Mouse (Mus musculus) monocyte, adult 5-6 weeks (primary cell): Measurements from ENCODE around the gene Skap1. TPM values are rescaled to one million over a fixed set of nuclear protein-coding genes. Genes with fewer than 3 reads are reported as not detected.
"Not testable (repeated sequence)": the region's sequence is repeated elsewhere in the genome, so short reads cannot be mapped to it uniquely, and the experiment has no call there.

Experiments used
- ATAC-seq: fragments of 153-309, 156-312 bp; replicated peaks from 2 replicates; pipeline ENCODE4 v1.8.0; 2017; ENCODE audit warnings: mild to moderate bottlenecking; ENCODE audit not compliant: low TSS enrichment, insufficient number of reproducible peaks, severe bottlenecking, poor library complexity, low FRiP score
- total RNA-seq: library from RNA; stranded (forward); fragments of 200-1000, 200-491, 200-594 nt; gene quantifications from 3 replicates; pipeline ENCODE4 v1.2.3, GENCODE M21; 2017

Gene Skap1
- total RNA-seq, 1 experiment from 2014 or later: 47.4 TPM

DNA sequence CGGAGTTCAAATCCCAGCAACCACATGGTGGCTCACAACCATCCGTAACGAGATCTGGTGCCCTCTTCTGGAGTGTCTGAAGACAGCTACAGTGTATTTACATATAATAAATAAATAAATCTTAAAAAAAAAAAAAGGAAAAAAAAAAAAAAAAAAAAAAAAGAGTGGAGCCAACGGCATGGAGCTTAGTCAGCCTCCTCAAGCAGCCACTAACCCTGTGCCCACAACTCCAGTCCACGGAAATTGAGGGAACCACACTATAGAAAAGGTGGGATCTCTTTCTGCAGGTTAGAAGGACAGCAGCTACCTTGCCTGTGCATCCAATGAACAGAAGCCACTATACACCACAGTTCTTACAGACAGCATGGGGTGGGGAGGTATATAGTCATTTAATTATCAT, 250.8 kb downstream of the Skap1 start:
- not testable (repeated sequence) for ATAC-seq

DNA sequence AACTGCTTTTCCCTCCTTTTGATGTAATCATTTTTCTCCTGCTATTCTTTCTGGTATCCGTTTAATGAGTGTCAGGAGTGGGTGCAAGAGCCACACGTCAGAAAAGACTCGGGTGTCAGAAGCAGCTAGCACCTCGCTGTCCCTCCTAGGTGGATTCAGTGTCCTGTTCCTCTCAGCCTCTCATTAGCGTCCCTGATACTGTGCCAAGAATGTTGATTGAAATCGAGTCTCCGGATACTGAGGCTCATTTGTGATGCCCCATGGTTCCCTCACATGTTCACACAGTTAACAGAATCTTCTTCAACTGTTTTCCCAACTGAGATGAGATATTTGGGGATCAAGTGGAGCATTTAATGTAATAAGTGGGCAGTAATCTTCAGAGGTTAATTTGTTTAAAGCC, 254.2 kb downstream of the Skap1 start:
- no peak for ATAC-seq

DNA sequence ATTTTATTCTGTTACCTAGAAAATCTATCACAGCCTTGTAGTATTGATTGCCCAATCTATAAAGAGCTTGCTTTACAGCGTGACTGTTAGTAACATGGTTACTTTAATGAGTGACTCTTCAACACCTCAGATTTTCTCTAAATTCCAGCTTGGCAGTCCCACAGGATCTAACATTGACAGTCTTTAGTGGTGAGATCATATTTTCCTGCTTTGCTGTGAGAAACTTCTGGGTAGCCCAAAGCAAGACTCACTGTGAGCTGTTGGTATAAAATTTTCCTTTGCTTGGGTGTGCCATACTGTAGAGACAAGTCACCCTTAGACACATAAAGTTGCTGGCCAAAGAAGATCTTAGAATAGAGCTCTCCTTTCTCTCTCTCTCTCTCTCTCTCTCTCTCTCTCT, 261.4 kb downstream of the Skap1 start:
- no peak for ATAC-seq

DNA sequence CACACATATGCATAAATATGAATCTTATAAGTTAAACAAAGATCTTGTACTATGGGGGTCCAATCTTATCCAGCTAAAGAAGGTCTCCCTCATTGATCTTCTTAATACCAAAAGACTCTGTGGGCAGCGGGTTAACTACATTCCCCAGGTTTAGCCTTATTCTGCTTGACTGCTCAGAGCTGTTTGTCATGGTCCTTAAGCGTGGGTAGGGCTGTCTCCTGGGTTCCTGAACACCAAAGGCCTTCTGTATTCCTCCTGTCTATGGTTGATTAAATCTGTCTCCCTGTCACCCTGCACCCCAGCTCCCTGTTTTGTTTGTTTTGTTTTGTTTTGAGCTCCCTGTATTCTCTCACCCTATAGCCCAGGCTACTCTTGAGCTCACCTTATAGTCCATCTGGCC, 264.2 kb downstream of the Skap1 start:
- no peak for ATAC-seq

DNA sequence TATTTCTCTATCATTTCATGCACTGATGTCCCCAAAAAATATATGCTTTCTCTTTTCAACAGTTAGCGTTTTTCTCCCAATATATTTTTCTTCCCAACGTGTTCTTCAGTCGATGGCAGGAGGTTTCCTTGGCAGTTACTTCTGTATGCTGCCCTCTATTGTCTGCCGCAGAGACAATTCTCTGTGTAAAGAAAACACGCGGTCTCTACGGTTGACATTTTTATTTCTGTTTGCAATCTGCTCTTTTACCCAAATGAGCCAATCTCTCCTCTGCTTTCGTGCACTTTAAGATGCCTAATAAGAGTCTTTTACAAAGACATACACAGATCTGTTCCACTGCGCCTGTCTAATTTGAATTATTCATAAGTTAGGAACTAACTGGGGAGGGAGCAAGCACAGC, 265.1 kb downstream of the Skap1 start:
- ATAC-seq: no peak

DNA sequence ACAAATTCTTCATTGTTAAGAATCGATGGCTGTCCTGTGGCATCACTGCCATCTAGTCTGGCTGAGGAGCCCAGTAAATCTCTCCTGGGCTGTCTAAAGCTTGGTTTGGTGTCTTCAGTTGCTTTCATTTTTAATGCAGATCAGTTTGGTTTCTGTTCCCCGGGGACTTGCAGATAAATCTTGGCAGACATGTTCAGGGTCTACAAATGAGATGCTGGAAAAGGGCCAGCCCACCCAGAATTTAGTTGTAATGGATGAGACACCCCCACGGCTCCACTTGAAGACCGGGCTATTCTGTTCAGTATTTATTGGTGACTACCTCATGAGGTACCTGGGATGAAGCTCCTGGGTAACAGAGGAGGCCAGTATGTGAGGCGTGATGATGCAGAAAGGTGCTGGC, 265.9 kb downstream of the Skap1 start:
- ATAC-seq: no peak

DNA sequence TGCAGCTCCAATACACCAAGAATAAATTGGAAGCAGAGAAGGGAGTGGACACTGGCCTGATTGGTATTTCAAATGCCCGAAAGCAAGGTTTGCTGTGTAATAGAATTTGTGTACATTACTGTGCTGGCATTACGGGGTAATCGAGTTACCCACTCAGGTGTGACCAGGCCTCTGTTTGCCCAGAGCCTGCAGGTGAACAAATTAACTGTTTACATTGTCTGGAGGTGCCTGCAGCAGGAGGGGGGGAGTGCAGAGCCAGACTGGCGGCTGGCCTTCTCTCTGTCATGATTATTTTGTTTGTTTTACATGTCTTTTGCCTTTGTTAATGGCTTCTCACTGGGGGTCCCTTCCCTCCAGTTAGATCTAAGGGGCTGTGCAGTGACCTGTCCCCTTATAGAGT, 268.3 kb downstream of the Skap1 start:
- no peak for ATAC-seq

DNA sequence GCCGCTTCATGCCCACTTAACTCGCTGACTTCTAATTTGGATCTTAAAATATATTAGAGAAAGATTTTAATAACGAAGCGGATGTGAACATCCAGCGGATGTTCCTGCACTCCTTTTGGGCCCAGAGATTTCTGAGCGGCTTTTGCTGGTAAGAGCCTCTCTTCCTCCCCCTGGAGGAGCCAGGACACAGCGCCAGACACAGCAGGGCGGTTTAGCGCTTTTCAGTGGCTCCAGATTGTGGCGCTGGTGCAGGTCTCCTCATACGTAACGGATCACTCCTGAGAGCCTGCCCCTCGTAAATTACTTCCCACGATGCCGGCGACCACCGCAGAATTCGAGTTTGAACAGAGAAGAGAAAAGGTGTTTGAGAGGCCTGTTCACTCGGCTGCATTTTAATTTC, 271.5 kb downstream of the Skap1 start:
- ATAC-seq: no peak

DNA sequence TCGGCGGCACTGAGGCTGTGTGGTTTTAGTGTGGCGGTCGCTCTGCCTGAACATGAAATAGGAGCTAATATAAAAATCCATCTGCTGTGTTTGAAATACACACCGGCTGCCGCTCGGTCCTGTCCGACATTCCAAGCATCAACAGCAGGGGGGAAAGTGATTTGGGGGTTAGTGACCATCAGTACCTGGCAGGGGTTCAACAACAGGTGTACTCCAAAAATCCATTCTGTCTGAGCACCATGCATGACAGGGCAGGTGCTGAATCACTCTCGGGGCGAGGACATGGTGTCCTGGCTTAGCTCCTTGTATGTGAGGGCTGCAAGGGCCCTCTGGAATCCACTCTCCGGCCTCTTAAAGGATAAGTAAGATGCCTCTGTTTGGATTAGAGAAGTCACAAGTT, 272.0 kb downstream of the Skap1 start:
- ATAC-seq: no peak

DNA sequence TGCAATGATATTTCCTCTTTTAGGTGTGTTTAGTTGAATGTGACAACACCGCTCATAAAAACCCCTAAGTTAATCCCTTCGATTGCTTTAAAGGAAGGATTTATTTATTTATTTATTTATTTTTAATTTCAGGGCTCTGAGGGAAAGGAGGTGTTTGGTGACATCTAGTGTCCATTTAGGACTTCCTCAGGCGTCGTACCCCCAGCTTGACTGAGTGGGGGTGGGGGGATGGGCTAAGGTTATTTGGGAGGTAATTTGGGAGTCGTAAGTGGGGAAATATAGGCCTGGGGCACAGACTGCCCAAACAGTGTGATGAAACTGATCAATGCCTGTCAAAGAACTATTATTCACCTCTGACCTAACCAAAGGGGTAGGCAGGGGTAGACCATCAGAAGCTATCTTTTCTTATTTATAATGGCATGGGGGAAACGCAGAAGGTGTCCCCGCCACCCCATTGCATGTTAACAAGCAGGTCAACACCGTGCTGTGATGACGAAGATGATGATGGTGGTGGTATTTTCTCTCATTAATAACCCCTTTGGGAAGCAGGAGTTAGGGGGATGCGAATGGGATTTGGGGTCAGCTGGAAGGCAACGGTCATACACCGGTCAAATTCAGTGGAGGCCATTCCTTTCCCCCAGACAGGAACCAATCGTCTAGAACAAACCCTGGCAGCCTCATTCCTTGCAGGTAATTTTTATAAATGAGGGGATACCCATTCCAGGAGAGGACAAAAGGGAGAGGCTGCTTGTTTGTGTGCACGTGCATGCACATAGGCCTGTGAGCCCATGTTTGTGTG, 273.5 kb downstream of the Skap1 start:
- no peak for ATAC-seq

DNA sequence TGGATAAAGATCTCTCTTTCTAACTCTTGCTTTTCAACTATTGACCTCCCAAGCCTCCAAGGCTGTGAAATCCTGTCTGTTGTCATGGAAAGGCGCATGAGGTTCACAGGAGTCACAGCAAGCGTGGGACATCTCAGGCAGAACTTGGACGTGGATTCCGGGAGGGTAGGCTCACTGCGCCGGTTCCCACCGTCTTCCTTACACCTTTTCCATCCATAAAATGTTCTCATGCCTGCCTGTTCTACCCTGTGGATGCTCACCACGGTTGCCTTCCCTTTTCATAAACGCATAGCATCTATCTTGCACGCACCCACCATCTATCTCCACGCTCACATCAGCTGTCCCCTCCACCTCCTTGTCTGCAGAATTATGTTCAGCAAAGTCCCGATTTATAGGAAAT, 276.4 kb downstream of the Skap1 start:
- ATAC-seq: no peak

DNA sequence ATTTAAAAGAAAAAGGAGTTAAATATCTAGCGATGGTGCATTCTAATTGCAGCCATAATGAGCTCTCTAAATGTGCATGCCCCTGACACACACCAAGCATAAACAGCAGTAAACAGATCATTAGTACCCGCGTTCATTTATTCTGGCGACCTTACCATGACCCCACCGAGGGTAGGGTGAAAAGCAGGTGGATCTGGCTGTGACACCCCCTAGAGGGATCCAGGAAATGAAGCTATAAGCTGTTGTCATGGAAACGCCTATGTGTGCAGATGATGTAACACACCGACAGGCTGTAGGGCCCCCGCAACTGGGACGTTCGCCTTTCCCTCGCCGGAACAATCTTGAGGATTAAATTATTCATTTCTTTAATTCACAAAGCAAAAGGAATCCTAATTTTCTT, 277.6 kb downstream of the Skap1 start:
- no peak for ATAC-seq

DNA sequence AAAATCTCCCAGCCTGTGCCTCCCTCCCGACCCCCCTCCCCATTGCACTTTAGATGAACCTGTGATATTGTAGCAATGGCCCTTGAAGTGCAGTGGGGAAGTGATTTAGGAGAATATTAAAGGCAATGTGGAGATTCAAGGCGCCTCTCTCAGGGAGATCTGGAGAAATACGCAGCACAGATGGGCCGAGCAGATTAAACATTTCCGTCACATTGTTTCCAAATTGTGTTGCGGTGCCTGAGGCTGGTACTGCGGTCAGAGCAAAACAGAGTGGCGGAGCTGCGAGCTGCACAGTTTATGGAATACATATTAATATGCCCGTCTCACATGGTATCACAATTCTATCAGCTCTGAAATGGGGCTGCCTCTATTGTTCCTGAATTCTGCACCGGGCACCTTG, 278.6 kb downstream of the Skap1 start:
- no peak for ATAC-seq

DNA sequence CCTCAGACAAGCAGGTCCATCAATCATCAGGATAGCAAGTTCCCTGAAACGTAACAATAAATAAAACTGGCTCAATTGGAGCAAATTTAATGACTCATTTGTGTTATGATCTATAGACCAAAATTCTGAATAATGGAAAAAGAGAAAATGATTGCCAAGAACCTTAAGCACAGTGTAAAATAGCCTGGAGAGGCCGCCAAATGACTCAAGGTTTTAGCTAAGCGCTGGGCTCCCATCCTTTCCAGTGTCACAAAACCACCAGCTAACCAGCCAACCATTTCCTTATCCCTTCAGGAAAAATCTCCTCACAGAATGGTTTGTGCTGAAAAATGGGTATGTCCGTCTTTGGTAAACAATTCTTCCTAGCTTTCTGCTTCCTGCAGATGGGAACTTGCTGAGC, 279.5 kb downstream of the Skap1 start:
- ATAC-seq: no peak

DNA sequence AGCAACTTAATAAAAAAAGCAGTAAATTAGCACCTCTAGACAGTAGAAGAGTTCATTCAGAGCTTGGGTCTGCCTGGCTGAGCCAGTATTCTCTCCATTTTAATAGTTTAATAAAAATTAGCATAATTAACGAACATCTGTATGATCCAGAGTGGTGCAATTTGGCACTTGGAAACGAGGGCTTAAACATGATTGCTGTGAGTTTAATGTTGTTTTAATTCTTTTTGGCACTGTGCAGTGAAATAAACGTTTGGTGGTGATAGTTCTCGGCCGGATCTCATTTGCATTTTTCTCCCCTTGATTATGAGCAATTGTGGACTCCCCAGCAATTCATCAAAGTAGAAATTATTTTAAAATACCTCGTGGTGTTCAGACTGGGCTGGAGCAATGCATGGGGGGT, 282.3 kb downstream of the Skap1 start:
- no peak for ATAC-seq

DNA sequence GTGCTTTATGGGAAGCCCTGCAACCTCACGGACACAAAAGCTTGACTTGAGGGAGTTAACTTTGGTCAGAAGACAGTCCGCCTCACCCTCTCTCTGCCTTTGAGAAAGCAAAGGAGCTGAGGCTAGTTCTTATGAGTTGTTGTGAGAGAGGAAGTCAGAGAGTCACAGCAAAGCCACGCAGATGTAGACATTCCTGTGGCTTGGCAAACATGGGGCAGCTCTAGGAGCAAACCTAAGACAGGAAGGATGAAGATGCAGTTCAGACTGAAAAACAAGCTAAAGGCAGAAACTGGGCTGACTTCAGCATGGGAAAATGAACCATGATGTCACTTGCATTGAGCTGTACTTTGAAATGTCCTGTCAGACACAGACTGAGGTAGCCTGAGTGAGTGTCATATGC, 283.2 kb downstream of the Skap1 start:
- no peak for ATAC-seq

DNA sequence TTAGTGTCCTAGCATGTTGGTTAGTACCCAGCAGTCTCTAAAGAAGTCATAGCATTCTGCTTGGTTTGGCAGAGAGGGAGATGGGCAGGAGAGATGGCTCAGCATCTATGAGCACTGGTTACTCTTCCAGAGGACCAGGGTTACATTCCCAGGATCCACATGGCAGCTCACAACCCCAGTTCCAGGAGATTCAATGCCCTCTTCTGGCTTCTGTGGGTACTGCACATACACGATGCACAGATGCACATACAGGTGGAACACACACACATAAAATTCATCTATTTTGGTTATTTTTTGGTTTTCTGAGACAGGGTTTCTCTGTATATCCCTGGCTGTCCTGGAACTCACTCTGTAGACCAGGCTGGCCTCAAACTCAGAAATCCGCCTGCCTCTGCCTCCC, 290.9 kb downstream of the Skap1 start:
- no peak for ATAC-seq

DNA sequence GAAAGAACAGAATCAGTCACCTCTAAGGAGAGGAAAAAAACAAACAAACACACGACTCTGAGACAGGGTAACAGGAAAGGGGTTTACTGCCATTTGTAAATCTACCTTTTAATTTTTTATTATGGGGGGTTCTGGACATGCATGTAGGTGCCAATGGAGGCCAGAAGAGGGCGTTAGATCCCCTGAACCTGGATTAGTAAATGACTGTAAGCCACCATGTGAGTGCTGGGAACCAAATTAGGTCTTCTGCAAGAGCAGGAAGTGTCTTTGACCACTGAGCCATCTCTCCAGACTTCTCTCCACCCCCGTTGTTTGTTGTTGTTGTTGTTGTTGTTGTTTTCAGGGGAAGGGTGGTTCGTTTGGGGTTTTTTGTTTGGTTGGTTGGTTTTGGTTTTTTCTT, 293.0 kb downstream of the Skap1 start:
- no peak for ATAC-seq

DNA sequence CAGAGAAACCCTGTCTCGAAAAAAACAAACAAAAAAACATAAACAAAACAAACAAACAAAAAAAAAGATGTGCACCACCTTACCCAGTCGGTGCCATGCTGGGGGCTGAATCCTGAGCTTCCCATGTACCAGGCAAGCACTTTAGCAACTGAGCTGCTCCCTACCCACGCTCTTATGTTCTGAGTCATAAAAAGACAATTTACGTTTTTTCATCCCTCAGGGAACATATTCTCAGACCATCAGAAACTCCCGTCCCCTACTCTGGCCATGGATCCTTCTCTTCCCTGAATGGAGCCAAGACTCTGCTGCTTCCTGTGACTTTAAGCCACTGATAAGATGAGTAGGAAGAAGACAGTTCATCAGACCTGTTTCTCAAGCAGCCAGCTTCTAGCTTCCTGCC, 294.0 kb downstream of the Skap1 start:
- no peak for ATAC-seq

DNA sequence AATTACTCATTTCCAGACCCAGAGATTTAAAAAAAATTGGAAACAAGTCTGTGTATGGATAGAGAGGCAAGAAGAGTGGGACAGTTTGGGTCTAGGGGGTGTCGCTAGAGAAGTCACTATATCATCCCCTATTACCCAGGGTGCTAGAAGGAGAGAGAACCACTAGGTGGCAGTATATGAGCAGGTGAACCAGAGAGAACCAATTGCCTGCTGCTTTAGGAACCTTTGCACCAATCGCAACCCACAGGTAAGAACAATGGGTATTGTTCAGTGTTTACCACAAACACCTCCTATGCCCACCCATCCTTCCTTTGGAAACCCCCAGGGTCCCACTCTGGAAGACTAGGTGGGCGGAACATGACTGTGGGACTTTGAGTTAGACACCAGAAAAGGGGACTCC, 295.6 kb downstream of the Skap1 start:
- peak; percentile 87 for ATAC-seq

DNA sequence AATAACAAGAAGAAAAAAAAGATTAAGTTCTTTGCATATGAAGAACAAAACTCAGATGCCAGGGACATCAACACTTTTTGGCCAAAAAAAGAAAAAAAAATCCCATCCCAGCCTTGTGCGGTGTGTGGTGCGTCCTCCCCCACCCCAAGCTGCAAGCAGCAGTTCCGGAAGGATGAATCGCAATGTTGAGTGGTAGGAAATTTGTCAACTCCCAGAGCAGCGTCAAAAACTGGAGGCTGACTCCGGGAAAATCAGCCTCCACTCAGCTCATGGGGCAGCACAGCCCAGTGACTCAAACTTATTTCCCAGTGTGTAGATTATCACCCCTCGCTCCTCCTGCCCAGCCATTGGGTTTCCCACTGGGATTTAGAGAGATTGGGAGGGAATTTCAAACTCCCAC, 297.6 kb downstream of the Skap1 start:
- no peak for ATAC-seq
